Mouse (Mus musculus) myocyte (in vitro differentiated cells): ENCODE measurements around the gene Pcsk1n. TPM values are rescaled to one million over a fixed set of nuclear protein-coding genes. Genes with fewer than 3 reads are reported as not detected.
"Not testable (repeated sequence)": the region's sequence is repeated elsewhere in the genome, so short reads cannot be mapped to it uniquely, and the experiment has no call there.

ENCODE experiments used
- H3K27me3 ChIP-seq: one replicate; pipeline ENCODE4 v1.6.1; 2011; ENCODE audit not compliant: control insufficient read depth, insufficient read depth, insufficient read length
- H3K36me3 ChIP-seq: one replicate; pipeline ENCODE4 v1.6.1; 2011; ENCODE audit not compliant: control insufficient read depth, insufficient read depth
- H3K4me2 ChIP-seq: one replicate; pipeline ENCODE4 v1.6.1; 2011; ENCODE audit warnings: low read depth, control low read depth
- H3K4me3 ChIP-seq: one replicate; pipeline ENCODE4 v1.5.1; 2011; ENCODE audit warnings: mild to moderate bottlenecking, control low read depth, moderate library complexity
- H3K79me2 ChIP-seq: one replicate; pipeline ENCODE4 v1.6.1; 2011; ENCODE audit not compliant: control insufficient read depth, insufficient read depth
- H3ac ChIP-seq: one replicate; pipeline ENCODE4 v1.6.1; 2011; ENCODE audit not compliant: control insufficient read depth, insufficient read length
- CEBPB ChIP-seq: IDR thresholded peaks from 2 replicates; pipeline ENCODE4 v1.6.1; 2011; ENCODE audit warnings: mild to moderate bottlenecking, moderate library complexity; ENCODE audit not compliant: poor library complexity, insufficient read depth, severe bottlenecking
- E2F4 ChIP-seq: IDR thresholded peaks from one replicate; pipeline ENCODE4 v1.6.1; 2011; ENCODE audit warnings: mild to moderate bottlenecking, control low read depth, moderate library complexity; ENCODE audit not compliant: insufficient read depth
- MAX ChIP-seq: IDR thresholded peaks from one replicate; pipeline ENCODE4 v1.6.1; 2011; ENCODE audit warnings: low read depth, mild to moderate bottlenecking, control low read depth
- MYOD1 ChIP-seq, 3 experiments: IDR thresholded peaks; one replicate each; pipeline ENCODE4 v1.6.1; 2011; ENCODE audit warnings: control low read depth in 2 of 3, low read depth in 2 of 3, mild to moderate bottlenecking in 2 of 3, moderate library complexity in 1 of 3; ENCODE audit not compliant: insufficient read length in 2 of 3, control insufficient read depth in 1 of 3
- MYOG ChIP-seq, 3 experiments: IDR thresholded peaks; one replicate each; pipeline ENCODE4 v1.6.1; 2011; ENCODE audit warnings: control low read depth in 2 of 3, low read depth in 2 of 3, mild to moderate bottlenecking in 2 of 3; ENCODE audit not compliant: insufficient read length in 2 of 3, control insufficient read depth in 1 of 3, insufficient read depth in 1 of 3
- POLR2A ChIP-seq: IDR thresholded peaks from one replicate; pipeline ENCODE4 v1.6.1; 2011; ENCODE audit warnings: low read depth, mild to moderate bottlenecking, control low read depth, moderate library complexity; ENCODE audit not compliant: insufficient read length
- POLR2AphosphoS2 ChIP-seq: IDR thresholded peaks from one replicate; pipeline ENCODE4 v1.6.1; 2011; ENCODE audit warnings: low read depth, control low read depth; ENCODE audit not compliant: insufficient read length
- REST ChIP-seq: IDR thresholded peaks from one replicate; pipeline ENCODE4 v1.6.1; 2011; ENCODE audit warnings: mild to moderate bottlenecking, control low read depth, moderate library complexity; ENCODE audit not compliant: insufficient read depth, insufficient read length
- SRF ChIP-seq: IDR thresholded peaks from one replicate; pipeline ENCODE4 v1.6.1; 2011; ENCODE audit warnings: low read depth; ENCODE audit not compliant: control insufficient read depth, insufficient read length
- TCF12 ChIP-seq: IDR thresholded peaks from one replicate; pipeline ENCODE4 v1.6.1; 2011; ENCODE audit warnings: mild to moderate bottlenecking, control low read depth; ENCODE audit not compliant: poor library complexity, insufficient read depth, severe bottlenecking
- TCF3 ChIP-seq: IDR thresholded peaks from one replicate; pipeline ENCODE4 v1.6.1; 2011; ENCODE audit warnings: low read depth, control low read depth; ENCODE audit not compliant: insufficient read length
- USF1 ChIP-seq: IDR thresholded peaks from one replicate; pipeline ENCODE4 v1.6.1; 2011; ENCODE audit warnings: low read depth, mild to moderate bottlenecking, control low read depth, moderate library complexity
- polyA plus RNA-seq: library from polyadenylated mRNA; unstranded; fragments of >200 nt; fragmentation: generic; extraction: Trizol; gene quantifications from one replicate; pipeline ENCODE4 v1.2.1, GENCODE M21; 2012; ENCODE audit warnings: missing spikeins

Pcsk1n gene
- polyA plus RNA-seq, 1 experiment: not detected

- Histone ChIP-seq H3K36me3 (no peaks in the 10 kb centered on the region), H3K4me2 (peak within 1 kb of the TSS; percentile 81), H3K4me3 (peak within 1 kb of the TSS; percentile 48), H3K27me3 (no peaks in the 10 kb centered on the region), H3K79me2 (peaks cover 11% of the 10 kb centered on the region), H3ac (peak within 1 kb of the TSS; percentile 20)
- no peak for TF ChIP-seq TCF3
- no peak for TF ChIP-seq E2F4
- TF ChIP-seq USF1: no peak
- TF ChIP-seq REST: no peak
- no peak for TF ChIP-seq CEBPB
- no peak for TF ChIP-seq TCF12
- peak in 2 of 3 experiments; percentile 6 to 43 for TF ChIP-seq MYOD1 (IDR thresholded peaks at IDR 0.05; ENCODE audit: control insufficient read depth in 1 of 3, insufficient read length in 2 of 3, low read depth in 2 of 3)
- no peak for TF ChIP-seq SRF
- peak; percentile 65 for TF ChIP-seq POLR2A
- TF ChIP-seq MYOG (IDR thresholded peaks at IDR 0.05; ENCODE audit: control insufficient read depth in 1 of 3, insufficient read depth in 1 of 3, insufficient read length in 2 of 3, low read depth in 2 of 3): no peak
- peak; percentile 46 for TF ChIP-seq POLR2AphosphoS2
- TF ChIP-seq MAX: no peak
Measured at GRCm38 (mm10) chrX:7883841-7884567, 35.6 kb upstream of the Pcsk1n start, which contains the start of gene Slc35a2. TSS of gene Slc35a2 (plus strand) at chrX:7884028.

- TF ChIP-seq MYOG (IDR thresholded peaks at IDR 0.05; ENCODE audit: control insufficient read depth in 1 of 3, insufficient read depth in 1 of 3, insufficient read length in 2 of 3, low read depth in 2 of 3) (no peak), POLR2AphosphoS2 (no peak)
- Histone ChIP-seq H3K4me2 (peak overlapping the region; percentile 80), H3K4me3 (peak overlapping the region; percentile 53), H3K27me3 (no peaks in the 10 kb centered on the region), H3K36me3 (peaks cover 7% of the 10 kb centered on the region), H3ac (no peak overlapping the region), H3K79me2 (peaks cover 13% of the 10 kb centered on the region)
Measured at GRCm38 (mm10) chrX:7898211-7898610, 21.4 kb upstream of the Pcsk1n start.

- Histone ChIP-seq H3K4me2 (peak within 1 kb of the TSS; percentile 80), H3K27me3 (no peaks in the 10 kb centered on the region), H3K36me3 (peaks cover 3% of the 10 kb centered on the region), H3K4me3 (peak within 1 kb of the TSS; percentile 53), H3ac (peak within 1 kb of the TSS; percentile 74), H3K79me2 (peaks cover 13% of the 10 kb centered on the region)
- TF ChIP-seq POLR2AphosphoS2 (peak; percentile 84), CEBPB (no peak), MAX (no peak), POLR2A (peak; percentile 93)
Measured at GRCm38 (mm10) chrX:7898880-7899874, 20.4 kb upstream of the Pcsk1n start, which contains the start of the genes Pqbp1 and Timm17b. TSS of gene Pqbp1 (minus strand) at chrX:7899269. TSS of gene Timm17b (plus strand) at chrX:7899357.

GRCm38 (mm10) chrX:7904441-7904840 lies 15.2 kb upstream of the Pcsk1n start:
- TF ChIP-seq MAX (no peak), E2F4 (no peak)
- no peaks in the 10 kb centered on the region for H3K27me3 ChIP-seq
- H3K36me3 ChIP-seq: no peaks in the 10 kb centered on the region
- H3K4me3 ChIP-seq: no peak overlapping the region
- H3ac ChIP-seq: no peak overlapping the region
- peaks cover 4% of the 10 kb centered on the region for H3K79me2 ChIP-seq
- no peak overlapping the region for H3K4me2 ChIP-seq

GRCm38 (mm10) chrX:7907735-7908134 lies 11.9 kb upstream of the Pcsk1n start, which contains the start of gene Gm10491:
TSS of gene Gm10491 (minus strand) at chrX:7907835.
- H3K4me2 ChIP-seq: no peak within 1 kb of the TSS
- no peak within 1 kb of the TSS for H3K4me3 ChIP-seq
- H3K27me3 ChIP-seq: no peaks in the 10 kb centered on the region
- H3K79me2 ChIP-seq: no peaks in the 10 kb centered on the region
- H3K36me3 ChIP-seq: no peaks in the 10 kb centered on the region
- TF ChIP-seq REST: no peak
- no peak for TF ChIP-seq TCF12
- TF ChIP-seq E2F4: no peak
- no peak for TF ChIP-seq POLR2A
- no peak for TF ChIP-seq USF1
- TF ChIP-seq MAX: no peak
- TF ChIP-seq MYOG (IDR thresholded peaks at IDR 0.05; ENCODE audit: control insufficient read depth in 1 of 3, insufficient read depth in 1 of 3, insufficient read length in 2 of 3, low read depth in 2 of 3): no peak
- TF ChIP-seq MYOD1 (IDR thresholded peaks at IDR 0.05; ENCODE audit: control insufficient read depth in 1 of 3, insufficient read length in 2 of 3, low read depth in 2 of 3): no peak
- TF ChIP-seq TCF3: no peak
- TF ChIP-seq CEBPB: no peak
- no peak for TF ChIP-seq POLR2AphosphoS2
- no peak for TF ChIP-seq SRF
- no peak within 1 kb of the TSS for H3ac ChIP-seq

- H3K27me3 ChIP-seq, H3K36me3 ChIP-seq, H3K79me2 ChIP-seq, H3K4me2 ChIP-seq, H3K4me3 ChIP-seq, H3ac ChIP-seq: not testable (repeated sequence)
Measured at GRCm38 (mm10) chrX:7909242-7909641, 10.4 kb upstream of the Pcsk1n start, which contains the start of gene Gm10490. TSS of gene Gm10490 (plus strand) at chrX:7909542.
